Mouse (Mus musculus): ENCODE measurements around the gene Gpr82. TPM values are rescaled to one million over a fixed set of nuclear protein-coding genes. Genes with fewer than 3 reads are reported as not detected.
A peak's percentile ranks its signal among the peaks of the same experiment; 100 is the strongest.

The Gpr82 gene
- polyA plus RNA-seq, 1 experiment from 2014 or later = 0.64 TPM

- no peak for ATAC-seq (ENCODE audit: low FRiP score, low read depth)
- Histone ChIP-seq H3K9me3 (no peaks in the 10 kb centered on the region), H3K4me2 (replicated peaks) (no peak overlapping the region), H3K36me3 (no peaks in the 10 kb centered on the region), H3K4me3 (no peak overlapping the region), H3K4me1 (peaks cover 8% of the 10 kb centered on the region; the same call in 1 of the 2 replicates), H3K27ac (0 out of 2 replicates have a peak overlapping the region, but pooled peaks have one; percentile 15), H3K9ac (no peak overlapping the region), H3K27me3 (no peaks in the 10 kb centered on the region)
- WGBS = 71% methylated on average over 6 of the region's 6 CpGs
These were observed 5.3 kb upstream of the Gpr82 start for GRCm38 (mm10) chrX:13655906-13656305.

GRCm38 (mm10) chrX:13656721-13657120 lies 4.4 kb upstream of the Gpr82 start:
- 21% methylated on average over 1 of the region's 1 CpGs for WGBS
- H3K27me3 ChIP-seq = no peaks in the 10 kb centered on the region
- no peak overlapping the region for H3K9ac ChIP-seq

GRCm38 (mm10) chrX:13658616-13659140 lies 2.5 kb upstream of the Gpr82 start:
- H3K9ac ChIP-seq = no peak overlapping the region
- no peaks in the 10 kb centered on the region for H3K36me3 ChIP-seq
- no peak overlapping the region for H3K4me3 ChIP-seq
- 67% methylated on average over 3 of the region's 3 CpGs for WGBS
- H3K4me1 ChIP-seq = peaks cover 8% of the 10 kb centered on the region; the same call in 1 of the 2 replicates
- no peaks in the 10 kb centered on the region for H3K27me3 ChIP-seq
- no peak overlapping the region for H3K27ac ChIP-seq
- no peaks in the 10 kb centered on the region for H3K9me3 ChIP-seq
- no peak overlapping the region for H3K4me2 ChIP-seq (replicated peaks)
- ATAC-seq (ENCODE audit: low FRiP score, low read depth) = no peak

More at GRCm38 (mm10) chrX:13656721-13657120, 4.4 kb upstream of the Gpr82 start:
- H3K27ac ChIP-seq = no peak overlapping the region
- H3K4me3 ChIP-seq = no peak overlapping the region
- no peaks in the 10 kb centered on the region for H3K9me3 ChIP-seq
- no peak overlapping the region for H3K4me2 ChIP-seq (replicated peaks)
- peaks cover 8% of the 10 kb centered on the region; the same call in 1 of the 2 replicates for H3K4me1 ChIP-seq
- H3K36me3 ChIP-seq = no peaks in the 10 kb centered on the region
- ATAC-seq (ENCODE audit: low FRiP score, low read depth) = no peak

- Histone ChIP-seq H3K4me2 (replicated peaks) (no peak overlapping the region), H3K27ac (no peak overlapping the region), H3K36me3 (no peaks in the 10 kb centered on the region), H3K9me3 (no peaks in the 10 kb centered on the region), H3K9ac (no peak overlapping the region), H3K27me3 (no peaks in the 10 kb centered on the region), H3K4me1 (peaks cover 8% of the 10 kb centered on the region; the same call in 1 of the 2 replicates), H3K4me3 (no peak overlapping the region)
- no peak for ATAC-seq (ENCODE audit: low FRiP score, low read depth)
- 69% methylated on average over 4 of the region's 4 CpGs for WGBS
These were observed 1.8 kb upstream of the Gpr82 start for GRCm38 (mm10) chrX:13659201-13659890.

GRCm38 (mm10) chrX:13668867-13669266 lies 7.7 kb downstream of the Gpr82 start:
- Histone ChIP-seq H3K27me3 (no peaks in the 10 kb centered on the region), H3K36me3 (no peaks in the 10 kb centered on the region), H3K4me1 (no peaks in the 10 kb centered on the region), H3K4me3 (no peak overlapping the region), H3K27ac (no peak overlapping the region), H3K9ac (no peak overlapping the region), H3K9me3 (no peaks in the 10 kb centered on the region), H3K4me2 (replicated peaks) (no peak overlapping the region)
- no peak for ATAC-seq (ENCODE audit: low FRiP score, low read depth)
- WGBS = 81% methylated on average over 5 of the region's 5 CpGs

GRCm38 (mm10) chrX:13670342-13670741 lies 9.2 kb downstream of the Gpr82 start:
- H3K4me1 ChIP-seq = no peaks in the 10 kb centered on the region
- ATAC-seq (ENCODE audit: low FRiP score, low read depth) = no peak
- H3K4me3 ChIP-seq = no peak overlapping the region
- H3K27me3 ChIP-seq = no peaks in the 10 kb centered on the region
- WGBS = 88% methylated on average over 3 of the region's 3 CpGs
- H3K4me2 ChIP-seq (replicated peaks) = no peak overlapping the region
- no peaks in the 10 kb centered on the region for H3K9me3 ChIP-seq
- H3K27ac ChIP-seq = no peak overlapping the region
- H3K9ac ChIP-seq = no peak overlapping the region
- H3K36me3 ChIP-seq = no peaks in the 10 kb centered on the region

GRCm38 (mm10) chrX:13673001-13673400 lies 11.8 kb downstream of the Gpr82 start:
- H3K9me3 ChIP-seq = no peaks in the 10 kb centered on the region
- no peaks in the 10 kb centered on the region for H3K4me1 ChIP-seq
- 87% methylated on average over 3 of the region's 3 CpGs for WGBS
- no peaks in the 10 kb centered on the region for H3K27me3 ChIP-seq
- no peaks in the 10 kb centered on the region for H3K36me3 ChIP-seq
- H3K4me2 ChIP-seq (replicated peaks) = no peak overlapping the region
- no peak overlapping the region for H3K9ac ChIP-seq
- ATAC-seq (ENCODE audit: low FRiP score, low read depth) = no peak
- no peak overlapping the region for H3K4me3 ChIP-seq
- no peak overlapping the region for H3K27ac ChIP-seq

GRCm38 (mm10) chrX:13681748-13682147 lies 20.6 kb downstream of the Gpr82 start:
- no peaks in the 10 kb centered on the region for H3K4me1 ChIP-seq
- 85% methylated on average over 3 of the region's 3 CpGs for WGBS
- no peak for ATAC-seq (ENCODE audit: low FRiP score, low read depth)

GRCm38 (mm10) chrX:13686589-13686988 lies 25.4 kb downstream of the Gpr82 start:
- H3K4me2 ChIP-seq (replicated peaks) = no peak overlapping the region
- no peak overlapping the region for H3K27ac ChIP-seq
- ATAC-seq (ENCODE audit: low FRiP score, low read depth) = no peak
- H3K9me3 ChIP-seq = no peaks in the 10 kb centered on the region
- H3K9ac ChIP-seq = no peak overlapping the region
- no peak overlapping the region for H3K4me3 ChIP-seq
- 79% methylated on average over 1 of the region's 1 CpGs for WGBS
- no peaks in the 10 kb centered on the region for H3K36me3 ChIP-seq
- H3K27me3 ChIP-seq = peaks cover 2% of the 10 kb centered on the region; the same call in 1 of the 2 replicates
- H3K4me1 ChIP-seq = no peaks in the 10 kb centered on the region

More at GRCm38 (mm10) chrX:13681748-13682147, 20.6 kb downstream of the Gpr82 start:
- no peak overlapping the region for H3K9ac ChIP-seq
- H3K27ac ChIP-seq = no peak overlapping the region
- H3K27me3 ChIP-seq = peaks cover 2% of the 10 kb centered on the region; the same call in 1 of the 2 replicates
- no peaks in the 10 kb centered on the region for H3K9me3 ChIP-seq
- no peaks in the 10 kb centered on the region for H3K36me3 ChIP-seq
- H3K4me2 ChIP-seq (replicated peaks) = no peak overlapping the region
- no peak overlapping the region for H3K4me3 ChIP-seq

- 78% methylated on average over 2 of the region's 2 CpGs for WGBS
- no peak overlapping the region for H3K9ac ChIP-seq
- no peak overlapping the region for H3K4me2 ChIP-seq (replicated peaks)
- no peak overlapping the region for H3K27ac ChIP-seq
- no peaks in the 10 kb centered on the region for H3K9me3 ChIP-seq
- no peaks in the 10 kb centered on the region for H3K36me3 ChIP-seq
- H3K27me3 ChIP-seq = no peaks in the 10 kb centered on the region
- no peak for ATAC-seq (ENCODE audit: low FRiP score, low read depth)
- no peak overlapping the region for H3K4me3 ChIP-seq
- no peaks in the 10 kb centered on the region for H3K4me1 ChIP-seq
These were observed 27.2 kb downstream of the Gpr82 start for GRCm38 (mm10) chrX:13688356-13688755.

GRCm38 (mm10) chrX:13691865-13692264 lies 30.7 kb downstream of the Gpr82 start:
- H3K4me1 ChIP-seq = no peaks in the 10 kb centered on the region
- H3K36me3 ChIP-seq = no peaks in the 10 kb centered on the region
- no peak overlapping the region for H3K4me3 ChIP-seq
- no peaks in the 10 kb centered on the region for H3K9me3 ChIP-seq
- no peak for ATAC-seq (ENCODE audit: low FRiP score, low read depth)
- no peak overlapping the region for H3K27ac ChIP-seq
- no peak overlapping the region for H3K9ac ChIP-seq
- no peaks in the 10 kb centered on the region for H3K27me3 ChIP-seq
- 88% methylated on average over 4 of the region's 4 CpGs for WGBS
- no peak overlapping the region for H3K4me2 ChIP-seq (replicated peaks)

- Histone ChIP-seq H3K27me3 (no peaks in the 10 kb centered on the region), H3K4me1 (no peaks in the 10 kb centered on the region), H3K4me2 (replicated peaks) (no peak overlapping the region), H3K4me3 (no peak overlapping the region), H3K27ac (no peak overlapping the region), H3K9ac (no peak overlapping the region), H3K36me3 (no peaks in the 10 kb centered on the region), H3K9me3 (no peaks in the 10 kb centered on the region)
- 90% methylated on average over 3 of the region's 3 CpGs for WGBS
- no peak for ATAC-seq (ENCODE audit: low FRiP score, low read depth)
These were observed 39.5 kb downstream of the Gpr82 start for GRCm38 (mm10) chrX:13700681-13701080.

Measured in limb, embryonic 13.5 days (tissue).